Mouse (Mus musculus) spleen, postnatal 0 days (tissue): ENCODE data around the gene Alg3. TPM values are rescaled to one million over a fixed set of nuclear protein-coding genes. Genes with fewer than 3 reads are reported as not detected.

Source experiments
- microRNA counts: library from miRNA; unstranded; fragments of <30 nt; microRNA quantifications from one replicate; lab custom pipeline; 2015
- polyA plus RNA-seq: library from polyadenylated mRNA; unstranded; fragments of >200 nt; fragmentation: Nextera tagmentation; extraction: Ambion mirVana; gene quantifications from 2 replicates; pipeline ENCODE4 v1.2.1, GENCODE M21; 2015

Gene Alg3
- 16.0 and 16.1 TPM in 2 replicates for polyA plus RNA-seq

DNA sequence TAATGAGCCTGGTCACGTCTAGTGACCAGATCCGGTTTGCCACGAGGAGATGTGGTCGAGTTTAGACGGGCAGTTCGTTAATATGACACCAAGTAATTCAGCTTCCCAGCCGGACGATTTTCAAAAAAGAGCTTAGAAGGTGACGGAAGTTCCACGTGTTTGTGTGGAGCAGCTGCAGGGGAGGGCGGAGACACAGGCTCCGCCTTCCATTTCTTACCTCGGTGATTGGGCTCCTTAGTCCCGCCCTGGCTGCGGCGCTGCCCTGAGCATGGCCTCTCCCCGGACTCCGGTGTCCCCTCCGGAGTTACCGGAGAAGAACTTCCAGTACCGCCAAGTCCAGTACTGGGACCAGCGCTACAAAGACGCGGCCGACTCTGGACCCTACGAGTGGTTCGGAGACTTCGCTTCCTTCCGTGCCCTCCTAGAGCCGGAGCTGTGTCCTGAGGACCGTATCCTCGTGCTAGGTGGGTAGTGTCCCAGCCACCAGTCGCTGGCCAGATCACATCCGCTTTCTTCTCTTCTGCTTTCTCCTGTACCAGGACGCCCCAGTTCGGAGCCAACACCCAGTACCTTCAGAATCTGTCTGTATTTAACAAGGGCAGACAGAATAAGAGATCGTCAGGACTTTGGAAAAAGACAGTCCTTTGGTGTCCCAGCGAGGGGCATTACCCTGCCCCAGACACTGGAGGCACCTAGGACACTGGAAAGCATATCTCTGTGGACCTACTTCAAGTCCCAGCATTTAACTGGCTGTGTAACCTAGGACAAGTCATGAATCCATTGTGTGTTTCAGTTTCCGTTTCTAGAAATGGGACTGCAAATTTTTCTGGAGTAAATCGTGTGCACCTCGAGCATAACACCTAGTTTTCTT lies at the start of gene Alg3, which contains the start of the genes Eef1akmt4 and Gm49333:
Gene Alg3 (minus strand): TSS at position 379 of the 871 bp plus-strand sequence.
Gene Eef1akmt4 (plus strand): TSS at position 237 of the 871 bp plus-strand sequence.
Gene Gm49333 (plus strand): TSS at position 254 of the 871 bp plus-strand sequence.

DNA sequence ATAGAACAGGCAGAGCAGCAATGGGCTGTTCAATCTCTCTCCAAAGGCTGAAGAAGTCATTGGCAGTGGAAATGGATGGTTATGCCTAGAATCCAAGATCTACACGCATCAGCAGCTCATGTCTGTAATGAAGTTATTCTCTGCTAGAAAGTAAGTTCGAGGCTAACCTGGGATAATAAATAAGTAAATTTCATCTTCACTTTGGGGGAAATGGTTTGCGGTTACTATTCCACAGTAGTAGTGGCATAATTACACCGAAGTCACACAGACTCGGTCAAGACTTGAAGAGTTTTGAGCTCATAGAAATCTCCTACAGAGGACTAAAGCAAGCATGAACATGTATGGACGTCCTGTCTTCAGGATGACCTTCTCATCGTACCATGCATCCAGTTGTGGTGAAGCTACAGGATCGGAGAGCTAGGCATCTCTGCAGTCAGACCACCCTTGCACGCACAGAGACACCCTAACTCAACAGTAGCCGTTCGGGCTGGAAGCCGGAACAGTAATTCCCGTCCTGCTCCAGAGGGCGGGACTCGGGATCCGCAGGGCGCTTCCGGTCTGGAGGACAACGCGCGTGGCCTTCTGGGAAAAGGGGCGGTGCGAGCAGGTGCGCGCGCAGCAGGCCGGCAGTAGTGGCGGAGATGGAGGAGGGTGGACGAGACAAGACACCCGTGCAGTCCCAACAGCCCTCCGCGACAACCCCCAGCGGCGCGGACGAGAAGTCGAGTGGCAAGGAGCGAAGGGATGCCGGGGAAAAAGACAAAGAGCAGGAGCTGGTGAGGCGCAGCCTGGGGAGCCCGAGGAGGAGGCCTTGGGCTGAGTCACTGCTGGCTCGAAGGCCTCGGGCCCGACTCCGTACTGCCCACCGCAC lies 39.8 kb upstream of the Alg3 start, which contains the start of gene Psmd2:
Gene Psmd2 (plus strand): TSS at position 577 of the 871 bp plus-strand sequence.

GRCm38 (mm10) chr16:20629731-20630634 lies 18.4 kb upstream of the Alg3 start, which contains the start of gene Ece2:
Ece2 (plus strand) TSS chr16:20629828.

DNA sequence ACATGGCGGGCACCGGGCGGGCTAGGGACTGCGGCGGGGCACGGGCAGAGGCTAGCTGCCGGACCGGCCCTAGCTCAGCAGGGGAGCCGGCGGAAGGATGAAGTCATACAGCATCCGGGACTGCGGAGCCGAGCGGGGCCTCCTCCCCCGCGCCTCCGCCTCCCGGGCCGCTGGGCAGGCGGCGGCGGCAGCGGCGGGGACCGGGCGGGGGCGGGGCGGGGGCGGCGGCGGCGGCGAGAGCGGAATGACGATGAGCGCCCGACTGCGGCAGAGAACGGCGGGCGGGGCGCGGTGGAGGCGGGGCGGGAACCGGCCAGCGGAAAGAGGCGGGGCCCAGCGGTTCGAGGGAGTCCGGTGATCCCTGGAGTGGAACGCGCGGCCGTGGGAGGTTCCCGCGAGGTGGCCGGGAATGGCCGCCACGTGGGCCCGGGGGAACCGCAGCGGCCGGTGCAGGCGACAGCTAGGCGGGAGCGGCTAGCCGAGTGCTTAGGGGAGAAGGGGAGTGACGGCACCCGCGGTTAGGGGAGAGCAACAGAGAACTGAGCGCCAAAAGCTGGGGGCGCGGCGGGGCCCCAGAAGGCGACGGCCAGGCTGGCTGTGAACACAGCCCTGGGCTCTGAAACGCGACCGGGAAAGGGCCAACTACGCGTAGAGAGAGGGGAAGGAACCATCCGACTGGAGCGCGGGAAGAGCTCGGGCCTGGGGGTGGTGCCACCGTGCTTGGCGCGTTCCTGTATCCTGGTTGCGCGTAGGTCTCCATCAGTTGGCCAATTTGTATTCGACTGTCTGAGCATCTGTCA lies 9.9 kb upstream of the Alg3 start, which contains the start of gene Camk2n2:
Gene Camk2n2 (minus strand): TSS at position 97 of the 800 bp plus-strand sequence.

DNA sequence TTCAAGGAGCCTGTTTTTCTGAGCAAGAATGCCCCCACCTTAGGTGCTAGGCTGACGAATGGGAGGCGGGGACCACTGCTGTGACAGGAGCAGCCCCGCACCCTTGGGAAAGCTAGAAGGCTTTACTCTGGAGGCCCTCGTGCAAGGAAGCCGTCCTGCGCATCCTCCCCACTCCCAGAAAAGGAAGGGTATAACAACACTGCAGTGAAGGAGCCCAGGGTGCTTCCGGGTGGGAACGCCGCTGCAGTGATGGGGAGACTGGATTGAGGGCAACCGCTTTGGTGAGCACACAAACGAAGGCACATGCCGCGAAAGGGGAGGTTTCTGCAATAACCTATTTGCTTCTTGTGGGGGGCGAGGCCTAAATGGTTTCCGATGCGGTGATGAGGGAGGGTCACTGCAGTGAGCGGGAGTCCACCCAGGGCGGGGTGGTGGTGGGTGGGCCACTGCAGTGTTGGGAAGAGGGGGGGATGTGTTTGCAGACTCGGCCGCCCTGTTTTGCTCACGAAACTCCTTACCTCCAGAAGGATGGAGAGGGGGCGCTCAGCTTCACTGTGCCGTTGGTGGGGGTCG lies 22.1 kb downstream of the Alg3 start, which contains the start of gene Vwa5b2:
Gene Vwa5b2 (plus strand): TSS at position 106 of the 573 bp plus-strand sequence.

MicroRNAs within 50 kb of the gene (microRNA counts, 519-probe panel; counts per million panel counts)
- microRNA mmu-miR-1224 (lab: Ali Mortazavi, UCI) = 6,369 counts per million, percentile 54 among the panel's probes with 10 or more counts

Other genes starting within 250 kb of the Alg3 start
- 31.3 and 36.3 TPM in 2 replicates for gene Abcc5, start 185.3 kb downstream of the Alg3 start, polyA plus RNA-seq
- gene Eif2b5, start 112.9 kb downstream of the Alg3 start, polyA plus RNA-seq = 42.9 and 44.8 TPM in 2 replicates
- 5.3 and 6.5 TPM in 2 replicates for gene Dvl3, start 94.8 kb downstream of the Alg3 start, polyA plus RNA-seq
- gene Ap2m1, start 76.3 kb downstream of the Alg3 start, polyA plus RNA-seq = 274 and 285 TPM in 2 replicates
- 30.9 and 32.4 TPM in 2 replicates for gene Abcf3, start 63.2 kb downstream of the Alg3 start, polyA plus RNA-seq
- 0.07 and 0.22 TPM in 2 replicates for gene Vwa5b2, start 22.3 kb downstream of the Alg3 start, polyA plus RNA-seq
- gene Eef1akmt4, start 142 bp downstream of the Alg3 start, polyA plus RNA-seq = 16.6 and 16.8 TPM in 2 replicates
- gene Gm49333, start 125 bp downstream of the Alg3 start, polyA plus RNA-seq = not detected in 2 replicates
- gene Camk2n2, start 9.6 kb upstream of the Alg3 start, polyA plus RNA-seq = 0.12 and 0.33 TPM in 2 replicates
- 0.06 TPM in 1 of 2 replicates, not detected in the other for gene Ece2, start 18.1 kb upstream of the Alg3 start, polyA plus RNA-seq
- 151 and 154 TPM in 2 replicates for gene Psmd2, start 39.9 kb upstream of the Alg3 start, polyA plus RNA-seq
- 82.1 and 83.1 TPM in 2 replicates for gene Eif4g1, start 56.6 kb upstream of the Alg3 start, polyA plus RNA-seq
- 1.3 and 3.4 TPM in 2 replicates for gene Fam131a, start 81.5 kb upstream of the Alg3 start, polyA plus RNA-seq
- gene Polr2h, start 105.9 kb upstream of the Alg3 start, polyA plus RNA-seq = 55.6 and 56.8 TPM in 2 replicates
- gene Clcn2, start 106.0 kb upstream of the Alg3 start, polyA plus RNA-seq = 7.5 and 14.1 TPM in 2 replicates
- gene Chrd, start 121.4 kb upstream of the Alg3 start, polyA plus RNA-seq = 0.69 and 1.0 TPM in 2 replicates
- gene Thpo, start 122.8 kb upstream of the Alg3 start, polyA plus RNA-seq = 0.23 and 0.34 TPM in 2 replicates